Mouse (Mus musculus): ENCODE measurements around the gene Tpd52l1.
A peak's percentile ranks its signal among the peaks of the same experiment; 100 is the strongest.

The Tpd52l1 gene

DNA sequence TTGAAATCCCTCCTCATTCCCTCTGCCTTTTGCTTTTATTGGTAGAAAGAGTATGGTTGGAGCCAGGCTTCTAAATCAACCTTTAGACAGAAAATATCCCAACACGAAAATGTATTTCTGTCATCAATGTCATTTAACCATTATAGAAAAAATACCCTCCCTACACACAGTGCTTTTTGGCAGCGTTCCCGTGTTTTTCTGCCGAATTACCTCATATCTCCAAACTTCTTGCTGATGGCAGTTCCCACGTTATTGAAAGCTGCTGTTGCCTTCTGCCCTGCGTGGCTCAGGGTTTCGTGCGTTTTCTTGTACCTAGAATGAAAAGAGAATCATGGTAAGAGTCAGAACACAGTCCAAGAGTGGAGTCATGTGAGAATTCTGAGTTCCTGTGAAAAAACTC is 99.4 kb downstream of the Tpd52l1 start:
- no peak for DNase-seq (ENCODE audit: low spot score)

DNA sequence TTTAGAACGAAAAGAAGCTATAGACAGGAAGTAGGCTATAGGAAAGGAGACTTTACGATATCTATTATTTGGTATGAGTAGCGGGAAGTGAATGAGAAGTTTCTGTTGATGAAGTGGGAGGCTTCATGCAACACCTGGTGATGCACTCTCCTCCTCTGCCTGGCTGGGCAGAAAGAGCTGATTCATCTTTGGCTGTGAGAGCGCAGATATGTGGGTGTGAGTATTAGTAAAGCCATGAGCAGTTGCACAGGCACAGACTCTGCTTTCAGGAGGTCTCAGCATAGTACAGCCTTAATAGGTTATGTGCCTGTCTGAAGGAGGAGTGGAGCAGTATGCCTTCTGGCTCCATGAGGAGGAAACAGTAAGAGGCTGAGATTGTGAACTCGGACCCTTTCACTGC is 109.3 kb downstream of the Tpd52l1 start:
- no peak for DNase-seq (ENCODE audit: low spot score)

DNA sequence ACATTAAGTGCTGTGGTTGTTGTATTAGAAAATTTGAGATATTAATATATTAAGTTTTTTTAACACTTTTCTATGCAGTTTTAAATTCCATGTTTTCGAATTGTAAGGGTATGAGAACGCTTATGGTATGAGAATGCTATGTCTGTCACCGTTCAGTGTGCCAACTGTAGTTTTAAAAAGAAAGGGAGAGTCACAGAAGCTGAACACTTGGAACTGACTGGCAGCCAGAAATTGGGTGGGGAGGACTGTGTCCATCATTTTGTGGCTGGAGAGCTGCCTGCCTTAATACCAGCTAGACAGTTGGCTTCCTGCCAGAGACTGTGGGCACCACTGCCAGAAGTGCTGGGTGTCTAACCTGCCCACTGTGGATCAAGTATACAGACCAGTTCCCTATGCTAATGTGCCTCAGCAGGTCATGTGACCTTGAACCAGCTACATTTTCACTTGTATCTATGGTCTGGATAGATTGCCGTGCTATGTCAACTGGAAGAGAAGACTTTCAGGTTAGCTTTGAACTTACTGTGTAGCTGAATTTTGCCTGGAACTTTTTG is 114.5 kb downstream of the Tpd52l1 start:
- no peak for DNase-seq (ENCODE audit: low spot score)

DNA sequence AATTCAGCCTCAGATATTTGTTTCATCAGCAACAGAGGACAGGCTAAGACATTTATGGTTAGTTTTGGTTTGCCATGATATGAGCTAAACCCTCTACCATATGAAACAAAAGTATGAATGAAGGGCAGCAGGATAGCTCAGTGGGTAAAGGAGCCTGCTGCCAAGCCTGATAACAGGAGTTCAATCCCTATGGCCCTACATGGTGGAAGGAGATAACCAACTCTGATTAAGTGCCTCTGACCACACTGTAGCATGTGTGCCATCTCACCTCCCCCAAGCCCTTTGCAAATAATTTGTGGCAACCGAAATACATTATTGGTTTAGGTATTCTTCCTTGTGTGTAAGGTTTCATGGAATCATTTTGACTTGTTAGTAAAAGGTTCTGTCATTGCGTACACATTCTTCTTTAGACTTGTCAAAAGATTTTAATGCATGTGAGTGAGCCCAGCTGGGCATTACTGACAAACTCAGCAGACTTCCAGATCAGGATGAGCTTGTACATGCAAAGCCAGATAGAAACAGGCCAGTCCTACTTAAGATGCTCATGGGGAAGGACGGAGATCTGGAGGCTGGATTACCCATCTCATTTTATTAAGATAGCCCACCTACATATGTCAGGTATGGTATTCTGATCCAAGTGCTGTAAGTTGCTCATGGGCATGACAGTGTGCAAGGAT is 115.3 kb downstream of the Tpd52l1 start:
- DNase-seq (ENCODE audit: low spot score) = no peak

DNA sequence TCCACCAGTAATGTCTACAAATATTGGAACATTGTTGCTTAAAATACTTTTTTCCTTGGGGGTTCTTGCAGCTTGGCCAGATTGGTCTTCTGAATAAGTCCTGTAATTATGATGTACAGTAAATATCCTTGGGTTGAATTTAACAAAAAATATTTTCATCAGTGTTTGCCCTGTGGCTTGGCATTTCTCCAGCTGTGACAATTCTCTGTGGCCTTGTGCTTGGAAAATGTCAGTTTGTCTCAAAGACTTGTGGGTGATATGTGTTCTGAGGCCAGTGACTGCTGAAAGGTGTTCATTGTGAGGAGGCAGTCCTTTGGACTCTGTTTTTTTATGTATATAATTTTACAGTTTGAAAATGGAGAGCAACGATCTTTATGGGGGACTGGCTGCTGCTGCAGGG is 116.3 kb downstream of the Tpd52l1 start:
- no peak for DNase-seq (ENCODE audit: low spot score)

DNA sequence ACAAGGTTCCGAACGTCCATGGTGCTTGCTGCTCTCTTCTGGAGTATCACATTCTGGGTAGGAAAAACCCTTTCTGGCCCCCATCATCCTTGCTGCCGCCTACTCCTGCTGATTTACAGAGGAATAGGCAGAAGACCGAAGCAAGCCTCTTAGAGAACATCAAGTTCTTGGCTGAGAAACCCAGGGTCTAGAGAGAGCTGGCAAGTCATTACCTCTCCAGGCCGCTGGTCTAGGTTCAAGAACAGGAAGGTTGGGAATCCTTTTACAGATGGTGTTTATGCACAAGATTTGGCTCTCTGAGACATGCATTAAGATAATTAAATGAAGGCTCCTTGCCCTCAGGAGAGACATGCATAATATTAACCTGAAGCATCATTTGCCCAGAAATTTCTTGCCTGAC is 127.3 kb downstream of the Tpd52l1 start:
- DNase-seq (ENCODE audit: low spot score) = no peak

DNA sequence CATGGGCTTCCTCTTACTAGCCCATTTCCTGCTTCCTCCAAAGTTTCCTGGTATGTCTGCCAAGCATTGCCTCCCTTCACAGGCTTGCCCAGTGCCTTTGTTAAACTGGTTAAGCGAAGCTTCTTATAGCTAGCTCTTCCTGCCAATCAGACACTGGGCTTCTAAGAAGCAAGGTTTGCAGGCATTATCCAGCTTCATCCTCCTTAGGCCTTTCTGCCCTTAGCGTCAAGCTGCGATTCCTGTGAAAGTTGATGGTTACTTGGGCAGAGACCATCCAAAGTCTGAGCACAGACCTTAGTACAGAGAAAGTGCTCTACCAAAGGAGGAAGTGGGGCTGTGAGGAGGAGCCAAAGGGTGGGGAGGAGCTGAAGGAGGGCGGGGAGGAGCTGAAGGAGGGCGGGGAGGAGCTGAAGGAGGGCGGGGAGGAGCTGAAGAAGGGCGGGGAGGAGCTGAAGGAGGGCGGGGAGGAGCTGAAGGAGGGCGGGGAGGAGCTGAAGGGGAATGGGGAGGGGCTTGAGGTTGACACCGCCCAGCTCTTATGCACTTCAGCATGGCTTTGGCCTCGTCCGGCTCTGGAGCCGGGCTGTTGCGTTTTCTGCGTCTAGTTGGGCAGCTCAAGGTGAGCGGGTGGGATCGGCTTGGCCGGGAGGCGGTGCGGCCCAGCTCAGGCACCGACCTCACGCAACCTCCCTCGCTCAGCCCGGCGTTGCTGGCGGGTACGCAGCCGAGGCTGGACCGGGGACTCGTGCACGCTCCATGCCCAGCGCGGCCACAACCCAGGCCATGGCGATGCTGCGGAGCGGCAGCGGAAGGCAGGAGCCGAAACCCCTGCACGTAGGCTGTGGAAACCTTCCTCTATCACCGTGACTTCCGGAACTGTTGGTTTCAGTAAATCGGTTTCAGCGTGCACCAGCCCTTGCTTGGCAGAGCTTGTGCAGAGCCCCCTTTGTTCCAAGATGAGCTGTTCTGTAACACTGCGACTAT is 132.6 kb downstream of the Tpd52l1 start, which contains the start of gene Hddc2:
TSS of gene Hddc2 (plus strand) at position 519 of the 984 bp plus-strand sequence.
- DNase-seq (ENCODE audit: low spot score) = peak; percentile 69

DNA sequence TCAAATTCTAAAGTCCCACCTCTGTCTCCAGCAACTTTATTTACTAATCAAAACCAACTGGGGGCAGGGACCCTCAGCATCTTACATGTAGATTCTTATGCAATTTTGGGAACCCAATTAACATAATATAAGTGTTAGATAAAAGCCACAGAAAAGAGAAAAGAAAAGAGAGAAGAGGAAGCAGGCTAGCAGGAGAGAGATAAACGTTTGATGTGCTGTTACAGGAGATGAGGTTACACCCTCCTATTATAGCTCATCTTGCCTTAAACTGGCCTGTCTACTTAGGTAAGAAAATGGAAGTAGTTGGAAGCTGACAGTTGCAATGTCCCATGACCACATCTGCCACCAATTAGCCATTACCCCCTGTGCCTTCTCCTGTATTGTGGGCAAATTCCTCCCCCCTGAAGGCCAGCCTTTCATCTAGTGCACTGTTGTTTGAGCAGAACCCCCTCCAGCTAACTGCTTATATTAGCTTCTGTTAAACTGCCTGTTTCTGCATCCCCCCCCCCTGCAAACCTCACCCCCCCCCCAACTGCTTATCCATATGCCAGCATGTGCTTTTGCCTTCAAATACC is 138.6 kb downstream of the Tpd52l1 start:
- no peak for DNase-seq (ENCODE audit: low spot score)

DNA sequence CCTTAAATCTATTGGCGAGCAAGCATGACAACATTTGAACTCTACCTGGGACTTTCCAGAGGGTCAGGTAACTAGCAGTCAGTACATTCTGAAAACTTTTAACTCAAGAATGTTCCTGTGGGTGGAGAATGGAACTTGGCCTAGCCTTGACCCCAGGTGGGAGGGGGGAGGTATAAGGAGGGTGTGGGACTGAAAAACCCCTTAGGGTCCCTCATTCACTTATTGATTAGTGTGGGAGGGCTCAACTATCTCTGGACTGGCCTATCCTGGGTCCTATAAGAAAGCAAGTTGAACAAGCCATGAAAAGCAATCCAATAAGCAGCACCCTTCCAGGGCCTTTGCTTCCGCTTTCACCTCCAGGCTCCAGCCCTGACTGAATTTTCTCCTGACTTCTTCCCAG is 142.3 kb downstream of the Tpd52l1 start:
- no peak for DNase-seq (ENCODE audit: low spot score)

DNA sequence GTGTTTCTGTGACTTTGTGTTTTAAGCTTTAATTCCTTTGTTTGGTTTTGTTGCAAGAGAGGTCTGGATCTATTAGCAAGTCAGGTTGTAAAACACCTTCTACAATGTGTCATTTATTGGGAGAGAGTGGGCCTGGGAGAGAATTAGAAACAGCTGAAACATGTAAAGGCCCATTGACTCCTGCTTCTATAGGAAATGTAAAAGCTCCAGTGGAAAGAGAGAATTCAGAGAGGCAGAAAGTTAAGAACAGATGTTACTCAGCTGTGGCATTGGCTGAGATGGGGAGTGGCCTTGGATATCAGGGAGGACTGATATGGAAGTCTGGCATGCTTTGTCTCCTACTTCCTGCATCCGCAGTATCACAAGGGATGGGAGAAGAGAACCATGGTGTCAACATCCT is 145.5 kb downstream of the Tpd52l1 start:
- DNase-seq (ENCODE audit: low spot score) = no peak

DNA sequence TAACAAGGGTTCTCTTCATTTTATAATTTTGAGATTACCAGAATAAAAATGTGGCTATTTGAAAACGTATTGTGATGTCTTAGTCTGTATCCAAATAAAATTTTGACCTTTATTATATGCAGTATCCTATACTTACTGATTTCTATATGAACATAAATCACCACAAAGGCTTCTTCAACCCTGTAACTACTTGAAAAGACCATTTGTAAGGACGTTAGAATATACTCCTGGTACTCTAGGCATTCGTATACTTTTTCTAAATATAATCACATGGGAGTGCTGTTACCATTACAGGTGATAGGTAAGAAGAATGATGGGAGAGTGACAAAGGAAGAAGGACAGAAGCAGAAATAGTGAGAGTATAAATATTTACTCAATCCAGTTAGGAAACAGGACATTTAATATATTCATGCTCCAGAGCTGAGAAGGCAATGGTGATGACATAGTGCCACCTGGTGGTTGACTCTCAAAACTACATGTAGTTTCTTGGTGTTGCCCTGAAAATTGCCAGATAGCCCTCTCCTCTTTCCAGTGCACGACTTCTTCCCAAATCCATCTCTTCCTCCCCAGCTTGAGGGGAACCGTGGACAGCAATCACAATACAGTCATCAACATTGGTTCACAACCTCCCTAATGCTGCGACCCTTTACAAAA is 146.7 kb downstream of the Tpd52l1 start:
- peak; percentile 42 for DNase-seq (ENCODE audit: low spot score)

DNA sequence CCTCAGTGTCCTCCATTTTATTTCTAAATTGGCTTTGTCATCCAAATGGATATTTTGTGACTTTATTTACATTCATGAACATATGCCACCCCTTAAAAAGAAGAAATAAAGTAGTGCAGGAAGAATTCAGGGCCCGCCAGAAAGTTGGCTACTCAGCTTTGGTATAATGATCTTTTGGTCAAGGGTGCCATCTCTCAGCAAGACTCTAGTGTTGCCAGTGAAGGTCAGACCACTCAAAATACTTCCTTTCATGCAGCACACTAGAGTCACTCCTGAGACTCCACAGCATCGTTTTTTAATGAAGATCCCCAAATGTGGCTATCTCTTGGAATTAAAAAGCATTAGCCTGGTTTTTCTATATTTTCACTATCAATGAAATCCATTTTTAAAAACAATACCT is 147.5 kb downstream of the Tpd52l1 start:
- no peak for DNase-seq (ENCODE audit: low spot score)

DNA sequence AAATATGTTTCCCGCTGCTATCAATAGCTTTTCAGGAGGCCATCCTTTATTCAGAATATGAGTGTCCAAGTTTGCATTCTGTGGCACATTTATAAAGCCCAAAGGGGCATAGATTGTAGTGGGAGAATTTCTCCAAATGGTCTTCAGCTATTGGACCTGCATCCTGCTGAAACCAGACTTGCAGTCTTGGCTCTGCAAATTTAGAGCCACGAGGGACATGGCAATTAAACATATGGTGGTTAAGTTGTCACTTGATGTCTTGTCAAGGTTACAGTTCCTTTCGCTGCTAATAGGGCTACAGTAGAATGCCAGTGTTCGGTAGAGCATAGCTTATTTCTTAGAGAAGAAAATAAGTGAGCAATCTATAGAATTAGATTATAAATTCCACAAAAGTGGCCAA is 148.7 kb downstream of the Tpd52l1 start:
- no peak for DNase-seq (ENCODE audit: low spot score)

DNA sequence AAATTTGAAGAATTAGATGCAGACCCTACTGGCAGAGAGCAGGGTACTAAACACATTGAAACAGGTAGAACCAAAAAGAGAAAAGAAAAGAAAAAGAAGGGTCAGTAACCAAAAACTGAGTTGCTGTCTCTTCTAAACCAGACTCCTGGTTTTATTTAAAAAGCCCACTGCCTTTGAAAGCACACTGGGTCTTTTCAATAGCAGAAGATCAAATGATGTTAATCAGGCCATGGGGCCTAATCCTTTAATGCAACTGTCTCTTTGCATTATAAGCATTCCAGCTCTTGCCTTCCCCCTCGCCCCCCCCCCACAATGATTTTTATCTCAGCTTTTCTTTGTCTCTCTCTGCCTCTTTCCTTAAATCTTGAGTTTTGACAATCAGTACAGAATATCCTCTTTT is 149.3 kb downstream of the Tpd52l1 start:
- no peak for DNase-seq (ENCODE audit: low spot score)

DNA sequence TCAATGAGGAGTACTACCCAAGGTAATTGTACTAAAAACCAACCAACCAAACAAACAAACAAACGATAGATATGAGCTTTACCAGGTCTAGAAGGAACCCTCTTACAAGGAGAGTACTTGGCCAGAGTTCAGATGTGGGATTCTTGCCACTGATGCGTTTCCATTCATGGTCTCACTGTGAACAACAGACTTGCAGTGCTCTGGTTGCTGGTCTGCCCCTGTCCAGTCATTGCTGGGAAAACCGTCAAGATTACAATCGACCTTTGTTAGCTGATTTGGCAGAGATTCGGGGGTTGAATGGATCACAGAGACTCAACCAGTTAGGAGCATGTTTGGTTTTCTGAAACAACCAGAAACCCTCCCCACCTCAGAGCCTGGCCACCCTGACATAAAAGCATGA is 150.1 kb downstream of the Tpd52l1 start:
- no peak for DNase-seq (ENCODE audit: low spot score)

DNA sequence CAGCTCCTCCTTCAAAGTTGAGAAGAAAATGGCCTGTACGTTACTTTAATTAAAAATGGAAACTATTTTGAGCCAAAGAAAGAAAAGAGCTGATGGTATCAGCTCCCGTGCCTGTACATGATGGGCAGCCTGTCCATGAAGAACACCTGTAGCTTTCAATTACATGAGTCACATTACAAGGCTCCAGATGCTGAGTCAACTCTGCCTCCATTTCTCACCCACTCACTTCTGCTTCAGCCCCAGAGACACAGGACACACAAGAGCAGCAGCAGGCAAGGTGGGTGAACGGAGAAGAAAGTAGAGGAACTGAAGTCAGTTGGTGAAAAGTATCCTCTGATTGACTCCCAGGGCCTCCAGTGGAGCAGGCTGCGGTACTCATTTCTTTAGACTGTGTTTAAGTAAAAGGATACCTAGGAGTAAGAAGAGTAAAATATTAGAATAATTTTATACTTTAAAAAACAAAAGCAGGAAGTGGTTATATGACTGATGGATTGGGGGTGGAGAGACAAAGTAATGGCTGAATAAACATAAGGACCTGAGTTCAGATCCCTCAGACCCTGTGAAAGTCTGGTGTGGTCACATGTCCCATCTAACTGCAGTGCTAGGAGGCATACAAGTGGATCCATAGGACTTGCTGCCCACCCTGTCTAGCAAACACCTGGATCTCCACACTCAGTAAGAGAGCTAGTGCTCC is 156.9 kb downstream of the Tpd52l1 start:
- DNase-seq (ENCODE audit: low spot score) = no peak

DNA sequence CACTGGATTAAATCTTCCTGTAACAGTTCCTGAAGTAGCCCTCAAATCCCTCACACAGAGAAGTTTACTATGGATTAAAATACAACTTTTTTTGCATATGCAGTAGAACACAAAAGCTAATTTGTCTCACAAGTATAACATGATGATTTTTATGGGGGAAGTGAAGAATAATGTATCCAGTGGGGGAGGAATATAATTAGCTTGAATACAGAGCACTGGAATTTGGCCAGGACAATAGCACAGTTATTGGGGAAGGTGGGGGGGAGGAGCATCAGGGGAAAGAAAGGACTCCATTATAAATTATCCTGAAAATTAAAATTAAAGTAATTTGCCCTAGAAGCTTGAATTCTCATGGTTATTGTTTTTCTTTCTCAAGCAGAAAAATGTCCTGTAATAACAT is 158.0 kb downstream of the Tpd52l1 start:
- no peak for DNase-seq (ENCODE audit: low spot score)
